Mouse (Mus musculus) ES-E14 (cell line): Measurements from ENCODE around the gene Pitpnc1. TPM values are rescaled to one million over a fixed set of nuclear protein-coding genes. Genes with fewer than 3 reads are reported as not detected.
A peak's percentile ranks its signal among the peaks of the same experiment; 100 is the strongest.

Experiments used
- DNase-seq: peaks from one replicate; pipeline ENCODE4 v3.0.0-alpha.2; 2013; ENCODE audit warnings: low read depth, low spot score
- H3K27ac ChIP-seq: 2 replicates; pipeline ENCODE4 v1.5.1; 2012; ENCODE audit warnings: low read depth, mild to moderate bottlenecking, low read length, moderate library complexity, mixed read lengths; ENCODE audit not compliant: poor library complexity, insufficient read depth, severe bottlenecking
- H3K36me3 ChIP-seq: 2 replicates; pipeline ENCODE4 v1.6.1; 2012; ENCODE audit warnings: mild to moderate bottlenecking, low read length, moderate library complexity, mixed read lengths; ENCODE audit not compliant: control insufficient read depth, poor library complexity, insufficient read depth, severe bottlenecking
- H3K4me1 ChIP-seq, 2 experiments: fragments of 150-350 bp in 1 of 2; sonication (generic) in 1 of 2; 2 replicates each; pipeline ENCODE4 v1.6.1; 2012; ENCODE audit warnings: low read length in 2 of 2, mild to moderate bottlenecking in 1 of 2, mixed read lengths in 1 of 2; ENCODE audit not compliant: control insufficient read depth in 2 of 2, insufficient read depth in 2 of 2, poor library complexity in 1 of 2
- H3K4me3 ChIP-seq, 2 experiments: fragments of 150-350 bp in 1 of 2; sonication (generic) in 1 of 2; 2 replicates each; pipeline ENCODE4 v1.5.1; 2012; ENCODE audit warnings: low read length in 2 of 2, low read depth in 1 of 2, mild to moderate bottlenecking in 1 of 2, mixed read lengths in 1 of 2; ENCODE audit not compliant: insufficient read depth in 1 of 2, poor library complexity in 1 of 2, severe bottlenecking in 1 of 2
- H3K9ac ChIP-seq: 2 replicates; pipeline ENCODE4 v1.6.1; 2012; ENCODE audit warnings: low read depth, mild to moderate bottlenecking, low read length, mixed read lengths; ENCODE audit not compliant: poor library complexity, insufficient read depth, severe bottlenecking
- H3K9me3 ChIP-seq: fragments of 150-350 bp; sonication (generic); 2 replicates; pipeline ENCODE4 v1.6.1; 2012; ENCODE audit warnings: low read depth, mild to moderate bottlenecking, low read length; ENCODE audit not compliant: control insufficient read depth, insufficient read depth
- CHD2 ChIP-seq: IDR thresholded peaks from 2 replicates; pipeline ENCODE4 v1.6.1; 2014; ENCODE audit warnings: mild to moderate bottlenecking, low read depth, low read length, inconsistent platforms
- HCFC1 ChIP-seq: IDR thresholded peaks from 2 replicates; pipeline ENCODE4 v1.6.1; 2012; ENCODE audit warnings: low read length, inconsistent platforms, borderline replicate concordance; ENCODE audit not compliant: insufficient read depth
- MAFK ChIP-seq: IDR thresholded peaks from 2 replicates; pipeline ENCODE4 v1.6.1; 2014; ENCODE audit warnings: mild to moderate bottlenecking, low read depth, low read length, inconsistent platforms; ENCODE audit not compliant: insufficient read depth
- ZC3H11A ChIP-seq: IDR thresholded peaks from 2 replicates; pipeline ENCODE4 v1.6.1; 2012; ENCODE audit warnings: low read depth, mild to moderate bottlenecking, inconsistent platforms, low read length, borderline replicate concordance
- ZNF384 ChIP-seq: IDR thresholded peaks from 2 replicates; pipeline ENCODE4 v1.6.1; 2012; ENCODE audit warnings: low read depth, low read length, inconsistent platforms
- in situ Hi-C, 2 experiments: fragments of 600-800 bp; cut with MboI; formaldehyde crosslinking; loops; one replicate each; pipeline ENCODE4 v1.15.1; 2025; ENCODE audit warnings: low sequenced_read_pairs in 2 of 2, inconsistent platforms in 1 of 2; ENCODE audit not compliant: unreplicated experiment in 2 of 2
- total RNA-seq: library from RNA; depleted of rRNA; stranded (reverse); fragments of 300-350 nt; gene quantifications from 2 replicates; pipeline ENCODE4 v1.2.3, GENCODE M21; 2012

Gene Pitpnc1
- total RNA-seq, 1 experiment, result 37.3 TPM

DNA sequence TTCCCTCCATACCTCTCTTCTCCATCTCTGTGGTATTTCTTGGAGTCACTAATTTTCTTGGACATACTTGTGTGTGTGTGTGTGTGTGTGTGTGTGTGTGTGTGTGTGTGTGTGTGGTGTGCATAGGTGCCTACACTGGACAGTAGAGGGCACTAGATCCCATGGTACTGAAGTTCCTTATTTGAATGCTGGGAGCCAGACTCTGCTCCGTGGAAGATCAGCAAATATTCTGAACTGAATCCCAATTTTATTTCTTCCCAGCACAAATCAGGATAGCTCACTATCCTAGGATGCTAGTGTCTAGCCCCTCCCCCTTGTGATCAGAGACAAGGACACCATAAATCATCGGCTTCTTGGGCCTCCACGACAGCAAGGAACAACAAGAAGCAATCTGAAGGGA is 148.7 kb downstream of the Pitpnc1 start:
- Histone ChIP-seq H3K4me1 (peaks cover 7 to 19% of the 10 kb centered on the region in 2 experiments; a peak in 3 of 4 replicates), H3K4me3 (no peak overlapping the region), H3K9me3 (no peaks in the 10 kb centered on the region), H3K9ac (no peak overlapping the region), H3K36me3 (peaks cover 11% of the 10 kb centered on the region; the same call in 1 of the 2 replicates), H3K27ac (no peak overlapping the region)
- DNase-seq, result no peak
- in situ Hi-C loops, result no loop called here
- TF ChIP-seq ZNF384, result no peak
- no peak for TF ChIP-seq CHD2
- no peak for TF ChIP-seq HCFC1
- TF ChIP-seq ZC3H11A, result no peak
- no peak for TF ChIP-seq MAFK

DNA sequence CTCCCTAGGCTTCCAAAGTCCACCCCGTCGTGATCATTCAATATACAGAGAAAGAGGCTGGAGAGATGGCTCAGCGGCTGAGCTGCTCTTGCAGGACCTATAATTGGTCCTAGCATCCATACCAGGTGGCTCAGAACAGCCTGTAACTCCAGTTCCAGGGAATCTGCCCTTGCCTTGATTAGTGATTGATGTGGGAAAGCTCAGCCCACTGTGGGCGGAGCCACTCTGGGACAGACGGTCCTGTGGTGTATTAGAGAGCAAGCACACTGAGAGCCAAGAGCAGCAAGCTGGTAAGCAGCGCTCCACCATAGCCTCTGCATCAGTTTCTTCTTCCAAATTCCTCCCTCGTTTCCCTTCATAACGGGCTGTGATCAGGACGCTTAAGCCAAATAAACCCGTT is 150.6 kb downstream of the Pitpnc1 start:
- in situ Hi-C loops, result no loop called here
- H3K36me3 ChIP-seq, result peaks cover 15% of the 10 kb centered on the region; the same call in 1 of the 2 replicates

GRCm38 (mm10) chr11:107317653-107318281 is 152.7 kb downstream of the Pitpnc1 start:
- Histone ChIP-seq H3K4me3 (no peak overlapping the region), H3K27ac (no peak overlapping the region), H3K4me1 (peaks cover 9 to 11% of the 10 kb centered on the region in 2 experiments; a peak in 3 of 4 replicates), H3K9ac (no peak overlapping the region), H3K36me3 (peaks cover 22% of the 10 kb centered on the region; the same call in 1 of the 2 replicates), H3K9me3 (no peaks in the 10 kb centered on the region)
- TF ChIP-seq MAFK (peak; percentile 74), HCFC1 (no peak), ZC3H11A (no peak), CHD2 (no peak)
- in situ Hi-C loops, result no loop called here
- no peak for DNase-seq

More for the DNA sequence above, 150.6 kb downstream of the Pitpnc1 start:
- no peak overlapping the region for H3K27ac ChIP-seq
- no peak overlapping the region for H3K9ac ChIP-seq
- H3K4me3 ChIP-seq, result no peak overlapping the region
- peak; percentile 67 for DNase-seq
- peaks cover 9 to 13% of the 10 kb centered on the region in 2 experiments; a peak in 3 of 4 replicates for H3K4me1 ChIP-seq
- no peak for TF ChIP-seq MAFK
- no peak for TF ChIP-seq HCFC1
- TF ChIP-seq CHD2, result no peak
- no peak for TF ChIP-seq ZC3H11A
- no peak for TF ChIP-seq ZNF384
- H3K9me3 ChIP-seq, result no peaks in the 10 kb centered on the region

DNA sequence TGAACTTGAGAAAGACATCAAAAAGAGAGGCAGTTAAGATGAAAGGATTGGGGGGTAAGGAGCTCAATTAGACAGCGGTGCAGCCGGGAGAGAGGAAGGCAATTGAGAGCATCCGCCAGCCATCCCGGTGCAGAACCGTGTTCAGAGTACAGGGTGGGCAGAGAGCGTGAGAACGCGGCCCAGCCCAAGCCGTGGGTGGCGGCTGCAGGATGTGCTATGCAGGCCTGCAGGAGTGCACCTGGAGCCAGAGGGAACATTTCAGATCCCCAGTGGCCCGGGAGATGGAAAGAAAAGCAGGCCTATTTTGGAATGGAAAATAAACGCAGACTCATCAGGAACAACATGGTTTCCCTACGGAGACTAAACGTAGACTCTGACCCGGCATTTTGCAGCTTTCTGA is 155.0 kb downstream of the Pitpnc1 start:
- Histone ChIP-seq H3K36me3 (peaks cover 22% of the 10 kb centered on the region; the same call in 1 of the 2 replicates), H3K4me1 (peaks cover 9 to 11% of the 10 kb centered on the region in 2 experiments; a peak in 3 of 4 replicates), H3K4me3 (no peak overlapping the region), H3K9me3 (no peaks in the 10 kb centered on the region), H3K9ac (no peak overlapping the region), H3K27ac (no peak overlapping the region)
- in situ Hi-C loops, result no loop called here
- TF ChIP-seq CHD2, result no peak
- no peak for DNase-seq
